ENCODE assay signal across 11 mouse cellular contexts in genomic region chr8:111717488-111717792, GRCm38 (mm10). TPM values are rescaled to one million over a fixed set of nuclear protein-coding genes. Genes with fewer than 3 reads are reported as not detected.
DNase-seq lines count a peak whose midpoint lies in the region; ATAC-seq and TF ChIP-seq lines count a peak whose summit lies in the region.
"Had no signal": no experiment of that assay in that cellular context is flagged by ENCODE, and none has a peak within 500 bp of the region (broad histone marks: within the 10 kb centered on the region; RNA-seq: fewer than 3 reads in every experiment).

No protein-coding gene starts in this region.

- peak overlapping the region; percentile 100 for H3K27ac ChIP-seq in heart, embryonic 13.5 days (replicated peaks)
- 0 out of 2 replicates have a peak overlapping the region, but pooled peaks have one; percentile 18 for H3K27ac ChIP-seq in ES-Bruce4 (ENCODE audit: insufficient read depth, low read length)
- H3K27ac ChIP-seq in forebrain, embryonic 15.5 days (replicated peaks), result peak overlapping the region; percentile 95
- peak overlapping the region; percentile 44; the same call in 1 of the 2 replicates for H3K27ac ChIP-seq in liver, postnatal 0 days (ENCODE audit: low read depth)

- peak overlapping the region; percentile 57 for H3K4me2 ChIP-seq in heart, embryonic 13.5 days
- peak overlapping the region; percentile 11; the same call in 1 of the 2 replicates for H3K4me2 ChIP-seq in forebrain, embryonic 15.5 days (replicated peaks)
- no peak overlapping the region for H3K4me2 ChIP-seq in liver, postnatal 0 days (ENCODE audit: low read depth, low read length)

- TF ChIP-seq EP300 in ES-Bruce4 (IDR thresholded peaks at IDR 0.05; ENCODE audit: insufficient read depth, low read depth, low read length), result no peak
- TF ChIP-seq EP300 in liver, postnatal 0 days (IDR thresholded peaks at IDR 0.05; ENCODE audit: low read depth), result no peak

- no peaks in the 10 kb centered on the region for H3K9me3 ChIP-seq in heart, embryonic 13.5 days
- H3K9me3 ChIP-seq in ES-Bruce4 (replicated peaks; ENCODE audit: control insufficient read depth, insufficient read depth, low read length, poor library complexity, severe bottlenecking), result no peaks in the 10 kb centered on the region
- H3K9me3 ChIP-seq in forebrain, embryonic 15.5 days, result no peaks in the 10 kb centered on the region
- H3K9me3 ChIP-seq in liver, postnatal 0 days (ENCODE audit: low read length), result no peaks in the 10 kb centered on the region

- no peak overlapping the region for H3K4me3 ChIP-seq in heart, embryonic 13.5 days
- H3K4me3 ChIP-seq in ES-Bruce4 (ENCODE audit: low read depth, low read length), result no peak overlapping the region
- no peak overlapping the region for H3K4me3 ChIP-seq in forebrain, embryonic 15.5 days
- no peak overlapping the region for H3K4me3 ChIP-seq in liver, postnatal 0 days (ENCODE audit: low read depth, low read length)

- TF ChIP-seq CTCF in ES-Bruce4 (IDR thresholded peaks at IDR 0.05; ENCODE audit: low read depth, low read length), result no peak
- TF ChIP-seq CTCF in liver, postnatal 0 days (IDR thresholded peaks at IDR 0.05; ENCODE audit: low read depth), result no peak

- peaks cover 70% of the 10 kb centered on the region for H3K4me1 ChIP-seq in heart, embryonic 13.5 days
- peaks cover 4% of the 10 kb centered on the region for H3K4me1 ChIP-seq in ES-Bruce4 (ENCODE audit: control insufficient read depth, insufficient read depth, low read length)
- peaks cover 35% of the 10 kb centered on the region for H3K4me1 ChIP-seq in forebrain, embryonic 15.5 days
- H3K4me1 ChIP-seq in liver, postnatal 0 days (ENCODE audit: insufficient read depth), result peaks cover 6% of the 10 kb centered on the region; the same call in 1 of the 2 replicates

- DNase-seq in heart, postnatal 36 days, result no peak
- DNase-seq in liver, postnatal 0 days, result no peak
- no peak for DNase-seq in layer of hippocampus, postnatal 14 days (ENCODE audit: low spot score in 2 of 2)
- no peak for DNase-seq in cerebellum, postnatal 25 days
- DNase-seq in left cerebral cortex, postnatal 36 days (ENCODE audit: low spot score in 2 of 2), result no peak
- DNase-seq: thymus, adult 18-20 months had no signal

- peak overlapping the region; percentile 82 for H3K9ac ChIP-seq in heart, embryonic 13.5 days
- H3K9ac ChIP-seq in ES-Bruce4 (ENCODE audit: low read depth, poor library complexity, severe bottlenecking), result 0 out of 2 replicates have a peak overlapping the region, but pooled peaks have one; percentile 5
- H3K9ac ChIP-seq in forebrain, embryonic 15.5 days (replicated peaks), result peak overlapping the region; percentile 31
- no peak overlapping the region for H3K9ac ChIP-seq in liver, postnatal 0 days (replicated peaks)

- no peaks in the 10 kb centered on the region for H3K27me3 ChIP-seq in heart, embryonic 13.5 days (replicated peaks)
- H3K27me3 ChIP-seq in ES-Bruce4 (ENCODE audit: control insufficient read depth, insufficient read depth, low read length, poor library complexity, severe bottlenecking), result no peaks in the 10 kb centered on the region
- H3K27me3 ChIP-seq in forebrain, embryonic 15.5 days, result no peaks in the 10 kb centered on the region
- no peaks in the 10 kb centered on the region for H3K27me3 ChIP-seq in liver, postnatal 0 days (ENCODE audit: insufficient read depth, low read length)

- H3K36me3 ChIP-seq in heart, embryonic 13.5 days, result peaks cover 66% of the 10 kb centered on the region
- peaks cover 43% of the 10 kb centered on the region for H3K36me3 ChIP-seq in ES-Bruce4 (ENCODE audit: control insufficient read depth, insufficient read depth, low read length, poor library complexity, severe bottlenecking)
- peaks cover 33% of the 10 kb centered on the region for H3K36me3 ChIP-seq in forebrain, embryonic 15.5 days
- H3K36me3 ChIP-seq in liver, postnatal 0 days (replicated peaks; ENCODE audit: insufficient read depth, low read length), result peaks cover 26% of the 10 kb centered on the region; the same call in 1 of the 2 replicates

- WGBS in heart, embryonic 13.5 days, result 36% methylated on average over 4 of the region's 4 CpGs
- 27% methylated on average over 4 of the region's 4 CpGs for WGBS in forebrain, embryonic 15.5 days
- 75% methylated on average over 4 of the region's 4 CpGs for WGBS in liver, postnatal 0 days (ENCODE audit: insufficient replicate concordance)

- intact Hi-C loops in heart, postnatal 36 days (cut with DNase I), result loop anchor here (2.0 to 5.0 kb wide), 2 partner anchors 25 to 95 kb away; partner anchors contain the start of gene Bcar1
- intact Hi-C loops in left cerebral cortex, postnatal 36 days (cut with DNase I), result no loop called here

- TF ChIP-seq POLR2A in ES-Bruce4 (IDR thresholded peaks at IDR 0.05; ENCODE audit: insufficient read depth, low read length), result no peak

- no peak for ATAC-seq in heart, embryonic 13.5 days (ENCODE audit: extremely low read depth, insufficient number of reproducible peaks, low FRiP score, low TSS enrichment)
- no peak; the same call in 1 of the 2 replicates for ATAC-seq in forebrain, embryonic 15.5 days (replicated peaks)
- no peak for ATAC-seq in liver, postnatal 0 days

RNA-seq across cellular contexts. Expression of gene Bcar1, which starts 26.2 kb away (rescaled TPM):
- 40.2 and 43.4 TPM in 2 replicates for polyA plus RNA-seq in heart, embryonic 13.5 days (2015; fragmentation: Nextera tagmentation; extraction: Ambion mirVana)
- 10 to 100 TPM; 18.8 to 19.1 TPM for total RNA-seq in heart, postnatal 36 days (2021)
- polyA plus RNA-seq in ES-Bruce4 (2011; ENCODE audit: insufficient read depth, insufficient read length, low read depth, missing spikeins), result 59.8 and 64.6 TPM in 2 replicates
- polyA plus RNA-seq in forebrain, embryonic 15.5 days (2015; fragmentation: Nextera tagmentation; extraction: Ambion mirVana), result 51.8 and 55.1 TPM in 2 replicates
- 9.9 and 11.6 TPM in 2 replicates for polyA plus RNA-seq in liver, postnatal 0 days (2015; fragmentation: Nextera tagmentation; extraction: Ambion mirVana)
- total RNA-seq in layer of hippocampus, postnatal 14 days (2021), result 10 to 100 TPM; 66.5 to 73.8 TPM
- 10 to 100 TPM; 51.8 to 53.9 TPM for total RNA-seq in left cerebral cortex, postnatal 36 days (2021)

RNA-seq across cellular contexts. Expression of gene Ctrb1, which starts 26.6 kb away (rescaled TPM):
- 1.9 TPM in 1 of 2 replicates, not detected in the other for polyA plus RNA-seq in heart, embryonic 13.5 days (2015; fragmentation: Nextera tagmentation; extraction: Ambion mirVana)
- not detected for total RNA-seq in heart, postnatal 36 days (2021)
- not detected in 2 replicates for polyA plus RNA-seq in ES-Bruce4 (2011; ENCODE audit: insufficient read depth, insufficient read length, low read depth, missing spikeins)
- not detected in 2 replicates for polyA plus RNA-seq in forebrain, embryonic 15.5 days (2015; fragmentation: Nextera tagmentation; extraction: Ambion mirVana)
- polyA plus RNA-seq in liver, postnatal 0 days (2015; fragmentation: Nextera tagmentation; extraction: Ambion mirVana), result 0.13 and 38.9 TPM in 2 replicates
- not detected for total RNA-seq in layer of hippocampus, postnatal 14 days (2021)
- not detected for total RNA-seq in left cerebral cortex, postnatal 36 days (2021)
- total RNA-seq: gastrocnemius, postnatal 36 days; megakaryocyte progenitor cell, adult 5-6 weeks had no signal

Comparison
In these comparisons a context has a peak if more than half of its experiments do, and no peak if none do; other contexts are left out.
1. H3K27ac ChIP-seq: peak in every context shown above with its lines; median percentile 100 in heart, embryonic 13.5 days; 95 in forebrain, embryonic 15.5 days; 44 in liver, postnatal 0 days; 18 in ES-Bruce4.